Mouse (Mus musculus): Measurements from ENCODE around the gene Wdr26.

The Wdr26 gene

DNA sequence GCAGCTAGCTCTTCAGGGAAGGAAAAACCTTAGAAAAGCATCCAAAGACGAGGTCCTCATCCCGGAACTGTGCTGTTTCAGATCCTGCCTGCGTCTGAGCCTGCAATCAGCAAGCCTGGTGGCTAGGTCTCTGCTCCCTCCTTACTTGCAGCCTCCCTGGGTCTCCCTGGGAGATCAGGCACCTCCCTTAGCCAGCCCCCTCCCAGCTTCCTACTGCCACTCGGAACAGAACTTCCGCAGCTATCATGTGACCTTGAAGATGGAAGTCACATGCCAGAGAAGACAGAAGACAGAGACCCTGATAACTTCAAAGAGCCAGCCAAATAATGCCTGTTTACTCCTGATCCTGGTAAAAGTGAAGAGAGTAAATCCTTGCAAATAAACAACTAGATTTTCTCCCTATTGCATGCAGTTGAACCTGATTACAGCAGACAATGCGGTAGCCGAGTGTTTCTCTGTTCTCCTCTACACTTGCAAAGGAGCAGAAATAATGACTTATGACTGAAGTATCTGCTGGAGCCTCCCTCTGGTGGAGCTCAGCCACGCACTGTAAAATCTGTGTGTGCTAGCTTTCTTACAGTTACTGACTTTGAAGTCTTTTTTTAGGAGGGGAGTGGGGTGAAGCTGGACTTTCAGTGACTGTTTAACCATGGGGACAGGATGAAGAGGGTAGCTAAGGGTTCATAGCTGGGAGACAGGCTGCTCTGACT is 22.7 kb upstream of the Wdr26 start:
- DNase-seq, result no peak

DNA sequence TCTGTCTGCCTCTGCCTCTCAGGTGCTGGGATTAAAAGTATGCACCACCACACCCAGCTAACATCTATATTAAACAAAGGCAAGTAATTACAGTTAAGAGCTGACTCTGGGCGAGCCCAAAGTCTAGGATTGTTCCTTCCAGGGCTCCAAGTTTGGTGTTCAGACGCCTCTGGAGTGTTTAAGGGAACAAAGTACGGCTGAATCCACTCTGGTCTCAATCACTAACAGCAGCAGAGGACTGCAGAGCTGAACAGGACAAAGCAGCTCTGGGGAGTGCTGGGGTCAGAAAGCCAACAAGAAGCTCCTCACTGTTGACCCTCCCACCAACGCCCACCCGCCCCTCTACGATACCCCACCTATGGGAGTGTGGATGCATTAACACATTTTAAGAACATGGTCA is 21.9 kb upstream of the Wdr26 start:
- no peak for DNase-seq

DNA sequence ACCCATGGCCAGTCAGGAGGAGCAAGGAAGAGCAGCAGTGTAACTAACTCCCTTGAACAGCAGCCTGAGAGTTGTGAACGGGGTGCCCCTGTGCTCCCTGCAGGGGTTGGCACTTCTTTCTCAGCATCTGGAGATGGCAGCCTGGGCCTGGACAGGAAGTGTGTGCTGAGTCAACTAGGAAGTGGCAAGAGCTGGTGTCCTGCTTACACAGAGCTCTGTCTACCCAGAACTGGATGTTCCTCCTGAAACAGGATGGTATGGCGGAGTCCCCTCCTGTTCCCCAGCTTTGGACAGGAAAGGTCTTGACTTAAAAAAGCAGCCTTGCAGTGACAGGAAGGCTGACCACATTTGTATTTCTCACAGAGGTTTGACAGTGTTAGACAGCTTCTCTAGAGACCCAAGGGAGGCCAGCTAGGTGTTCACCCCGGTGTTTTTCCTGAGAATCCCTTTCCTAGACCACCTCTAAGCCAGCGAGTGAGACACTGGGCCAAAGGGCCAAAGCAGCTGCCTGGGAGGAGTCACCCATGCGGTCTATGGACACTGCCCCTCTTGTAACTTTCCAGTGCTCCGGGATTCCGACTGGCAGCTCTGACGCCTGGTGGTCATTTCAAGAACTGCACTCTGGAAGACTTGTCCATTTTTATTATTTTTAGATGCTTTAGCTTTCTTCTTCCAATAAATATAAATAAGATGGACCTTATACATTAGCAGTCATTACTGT is 20.7 kb upstream of the Wdr26 start:
- peak; percentile 35 for DNase-seq

DNA sequence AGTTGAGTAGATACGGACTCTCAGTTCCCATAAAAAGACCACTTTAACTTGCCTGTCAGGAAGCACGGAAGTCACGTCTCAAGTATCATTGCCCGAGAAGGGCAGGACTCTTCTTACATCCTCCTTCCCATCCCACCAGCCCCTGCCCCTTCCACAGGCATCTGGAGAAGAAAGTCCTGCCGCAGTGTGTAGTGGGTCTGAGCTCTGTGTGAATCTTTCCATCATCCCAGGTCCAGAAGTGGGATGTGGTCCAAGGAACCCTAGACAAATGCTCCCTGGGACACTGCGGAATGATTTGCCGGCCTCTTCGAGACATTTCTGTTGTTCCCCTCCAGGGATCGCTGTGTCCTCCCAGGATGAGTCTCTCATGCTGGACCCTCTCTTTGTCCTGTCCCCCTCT is 20.0 kb upstream of the Wdr26 start:
- DNase-seq, result no peak

DNA sequence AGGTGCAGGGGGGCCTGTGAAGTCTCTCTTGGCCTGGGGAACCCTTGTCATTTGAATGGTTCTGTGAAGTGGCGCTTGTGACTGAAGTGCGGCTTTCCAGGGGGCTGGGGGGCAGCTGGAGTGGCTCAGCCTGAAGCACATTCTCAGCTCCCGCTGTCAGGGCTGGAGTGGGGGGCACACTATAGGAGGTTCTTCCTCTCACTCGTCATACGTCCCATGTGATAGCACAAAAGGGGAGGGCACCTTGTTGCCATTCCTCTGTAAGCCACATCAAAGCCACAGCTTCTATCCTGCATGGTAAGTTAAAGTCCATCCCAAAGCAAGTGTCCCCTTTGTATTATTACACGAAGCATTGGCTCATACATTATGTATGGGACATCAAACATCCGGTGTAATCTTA is 19.5 kb upstream of the Wdr26 start:
- DNase-seq, result no peak

DNA sequence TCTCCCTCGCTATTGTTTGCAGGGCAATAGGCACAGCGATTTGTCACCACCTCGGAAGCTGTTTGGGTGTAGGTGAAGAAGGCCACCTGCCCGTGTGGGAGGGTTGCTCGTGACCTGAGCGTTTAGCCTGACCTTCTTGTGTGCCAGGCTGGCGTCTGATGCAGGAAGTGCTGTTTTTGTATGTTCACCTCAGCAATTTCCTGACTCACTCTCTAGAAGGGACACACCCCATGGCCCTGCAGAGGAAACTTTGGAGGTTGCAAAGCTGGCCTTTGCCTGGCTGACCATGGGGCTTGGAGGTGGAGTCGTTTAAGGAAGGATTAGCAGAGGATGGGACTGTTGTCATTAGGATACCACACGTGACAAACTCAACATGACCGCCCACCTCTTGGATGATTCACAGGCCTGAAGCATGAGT is 18.9 kb upstream of the Wdr26 start:
- DNase-seq, result no peak

DNA sequence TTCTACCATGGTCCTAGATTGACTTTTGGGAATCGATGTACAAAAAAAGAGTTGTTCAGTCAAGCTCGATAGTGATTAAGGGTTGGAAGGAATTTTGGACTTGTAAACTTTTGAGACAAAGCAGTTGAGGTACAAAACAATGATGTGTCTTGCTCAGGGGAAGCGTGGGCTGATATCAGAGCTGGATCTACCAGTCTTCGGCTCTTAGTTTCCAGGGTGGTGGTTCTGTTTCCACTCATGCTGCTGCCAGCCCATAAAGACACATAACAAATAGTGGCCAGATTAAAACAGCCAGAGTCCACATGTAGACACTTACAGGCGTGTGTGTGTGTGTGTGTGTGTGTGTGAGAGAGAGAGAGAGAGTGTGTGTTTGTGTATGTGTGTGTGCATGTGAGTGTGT is 17.2 kb upstream of the Wdr26 start:
- DNase-seq, result no peak

DNA sequence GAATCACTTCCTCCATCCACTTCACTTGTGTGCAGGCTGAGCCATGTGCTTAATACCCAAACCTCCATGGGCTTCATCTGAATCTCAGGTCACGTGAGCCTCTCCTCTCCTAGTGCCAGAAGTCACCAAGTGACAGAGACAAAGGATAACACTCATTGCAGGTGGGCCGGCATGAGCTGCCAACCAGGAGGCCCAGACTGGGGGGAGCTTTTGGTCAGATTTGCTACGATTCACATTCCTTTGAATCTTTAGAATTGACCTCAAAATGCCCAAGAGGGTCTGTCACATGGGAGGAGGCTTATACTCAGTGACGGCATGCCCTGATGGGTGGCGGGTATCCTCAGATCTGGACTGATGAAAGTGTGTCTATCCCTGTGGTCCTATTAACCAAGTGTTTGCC is 16.8 kb upstream of the Wdr26 start:
- no peak for DNase-seq

DNA sequence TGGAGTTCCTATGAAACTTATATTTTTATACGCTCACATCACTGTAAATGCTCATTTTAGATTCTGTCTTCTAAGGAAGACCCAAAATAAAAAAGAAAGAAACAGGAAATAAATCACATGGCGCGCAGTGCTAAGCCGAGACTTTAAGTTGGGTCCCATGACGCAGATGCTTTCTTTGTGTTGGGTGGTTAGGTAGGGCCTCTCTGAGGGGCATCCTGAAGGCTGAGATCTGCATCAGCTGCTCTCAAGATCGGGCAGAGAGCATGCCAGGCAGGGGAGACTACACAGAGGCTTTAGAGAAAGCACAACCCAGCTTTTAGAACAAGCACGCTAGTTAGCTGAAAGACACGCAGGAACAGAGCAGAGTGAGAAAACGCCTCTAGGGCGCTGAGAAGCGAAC is 16.0 kb upstream of the Wdr26 start:
- no peak for DNase-seq

DNA sequence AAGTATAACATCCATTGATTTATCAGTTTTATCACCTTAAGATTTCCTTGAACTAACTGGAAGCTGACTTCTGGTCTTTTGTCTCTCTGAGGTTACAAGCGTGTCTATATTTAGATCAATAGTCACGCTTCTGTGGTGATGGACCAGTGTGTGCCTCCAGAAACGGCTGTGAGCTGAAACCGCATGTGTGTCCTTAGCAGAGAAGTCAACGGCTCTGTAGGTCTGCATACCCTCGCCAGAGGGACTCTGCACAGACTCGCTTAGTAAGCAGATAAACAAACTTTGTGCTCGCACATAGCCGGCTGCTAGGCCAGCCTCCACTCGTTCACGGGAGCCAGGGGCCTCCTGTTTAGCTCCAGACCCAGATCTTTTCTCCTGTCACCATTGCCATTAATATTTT is 15.0 kb upstream of the Wdr26 start:
- DNase-seq, result no peak

DNA sequence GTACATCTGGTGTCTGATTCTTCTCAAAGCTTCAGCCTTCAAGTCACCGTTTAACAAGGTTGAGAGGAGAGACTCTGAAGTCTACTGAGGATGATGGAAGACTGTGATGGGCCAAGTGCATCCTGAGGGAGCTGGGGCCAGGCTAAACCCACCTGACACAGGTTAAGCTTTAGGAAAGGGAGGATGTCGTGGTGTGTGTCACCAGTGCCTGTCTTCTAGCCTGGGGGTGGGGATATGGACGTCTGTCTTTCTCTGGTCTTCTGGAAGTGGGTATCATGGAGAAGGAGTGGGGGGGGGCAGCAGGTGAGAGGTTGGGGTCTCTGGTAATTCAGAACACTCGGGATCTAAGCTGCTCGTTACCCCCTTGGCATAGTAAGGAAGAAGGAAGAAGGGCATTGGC is 13.5 kb upstream of the Wdr26 start:
- DNase-seq, result no peak

DNA sequence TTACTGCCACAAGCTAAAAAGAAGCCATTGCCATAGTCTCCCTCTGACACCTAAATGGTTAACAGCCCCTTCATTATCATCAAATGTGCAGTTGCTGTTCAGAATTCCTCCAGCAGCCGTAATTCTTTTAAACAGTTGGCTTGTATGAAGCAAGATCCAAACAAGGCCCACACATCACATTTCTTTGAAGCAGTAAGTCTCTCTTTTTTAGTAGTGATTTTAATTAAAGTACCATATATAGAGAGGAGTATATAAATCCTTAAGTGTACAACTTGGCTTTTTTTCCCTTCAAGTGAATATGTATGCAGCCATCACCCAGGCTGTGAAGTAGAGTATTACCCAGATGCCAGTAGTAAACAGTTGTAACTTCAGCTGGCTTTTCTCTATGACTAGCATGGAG is 10.2 kb upstream of the Wdr26 start:
- DNase-seq, result no peak

DNA sequence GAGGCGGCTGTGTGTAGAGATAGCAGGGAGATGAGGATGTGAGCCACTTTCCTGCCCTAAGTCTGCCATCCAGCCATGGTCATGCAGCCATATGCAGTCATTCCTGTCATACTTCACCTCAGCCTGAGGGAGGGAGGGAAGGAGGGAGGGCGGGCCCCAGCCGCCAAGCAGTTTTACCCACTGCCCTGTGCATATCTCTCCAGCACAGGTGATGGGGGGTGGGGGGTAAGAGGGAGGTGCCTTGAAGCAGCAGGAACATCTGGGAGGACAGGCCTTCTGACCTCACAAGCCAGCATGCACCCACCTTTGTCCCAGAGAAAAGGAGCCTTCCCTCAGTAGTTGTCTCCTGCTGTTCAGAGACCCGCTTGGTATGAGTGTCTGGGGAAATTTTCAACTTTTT is 4.5 kb upstream of the Wdr26 start:
- DNase-seq, result no peak

DNA sequence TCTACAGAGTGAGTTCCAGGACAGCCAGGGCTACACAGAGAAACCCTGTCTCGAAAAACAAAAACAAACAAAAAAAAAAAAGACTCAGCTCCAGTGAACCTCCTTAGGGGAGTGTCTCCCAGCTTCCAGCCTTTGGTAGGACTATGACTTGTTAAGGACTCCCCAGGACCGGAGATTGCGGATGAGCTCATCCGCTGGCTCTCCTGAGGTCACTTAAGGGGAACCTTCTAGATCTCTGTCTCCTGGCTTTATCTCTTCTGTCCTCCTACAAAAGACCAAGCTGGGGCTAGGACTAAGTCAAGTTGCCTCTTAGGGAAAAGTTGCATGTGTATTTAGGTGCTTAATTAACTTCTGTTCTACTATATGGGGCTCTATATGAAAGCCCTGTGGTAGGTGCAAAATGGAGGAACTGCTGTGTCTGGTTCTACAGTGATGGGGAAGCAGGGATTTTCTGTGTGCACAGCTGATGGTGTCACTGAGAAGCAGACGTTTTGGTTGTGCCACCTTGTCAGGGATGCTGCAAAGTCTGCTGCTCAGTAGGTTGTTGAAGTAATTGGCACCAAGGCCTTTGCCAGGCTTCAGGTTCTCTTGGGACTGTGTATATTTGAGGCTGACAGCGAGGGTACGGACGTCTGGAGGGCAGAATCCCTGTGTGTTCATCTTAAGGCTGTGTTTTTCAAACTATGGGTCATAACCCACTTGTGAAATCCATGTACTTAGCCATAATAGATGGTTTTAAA is 2.7 kb upstream of the Wdr26 start:
- no peak for DNase-seq

DNA sequence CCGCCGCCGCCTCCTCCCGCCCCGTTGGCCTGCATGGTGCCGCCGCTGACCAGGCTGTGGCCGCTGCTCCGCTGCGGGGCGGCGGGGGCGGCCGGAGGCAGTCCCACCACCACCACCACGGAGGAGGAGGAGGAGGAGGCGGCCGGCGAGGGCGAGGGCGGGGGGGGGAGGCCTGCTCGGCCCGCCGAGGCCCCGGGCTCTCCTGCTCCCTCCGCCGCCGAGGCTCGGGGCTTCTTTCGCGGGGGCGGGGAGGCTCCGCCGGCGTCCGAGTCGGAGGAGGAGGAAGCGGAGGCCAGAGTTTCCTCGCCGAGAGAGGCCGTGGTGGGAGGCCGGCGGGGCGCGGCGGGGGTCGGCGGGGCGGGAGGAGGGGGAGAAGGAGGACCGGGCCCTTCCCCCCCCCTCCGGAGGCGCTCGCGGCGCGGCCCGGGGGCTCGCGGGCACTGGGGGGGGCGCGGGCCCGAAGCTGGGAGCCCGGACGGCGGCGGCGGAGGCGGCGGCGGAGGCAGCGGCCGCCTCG is 340 bp downstream of the Wdr26 start:
- DNase-seq, result no peak

DNA sequence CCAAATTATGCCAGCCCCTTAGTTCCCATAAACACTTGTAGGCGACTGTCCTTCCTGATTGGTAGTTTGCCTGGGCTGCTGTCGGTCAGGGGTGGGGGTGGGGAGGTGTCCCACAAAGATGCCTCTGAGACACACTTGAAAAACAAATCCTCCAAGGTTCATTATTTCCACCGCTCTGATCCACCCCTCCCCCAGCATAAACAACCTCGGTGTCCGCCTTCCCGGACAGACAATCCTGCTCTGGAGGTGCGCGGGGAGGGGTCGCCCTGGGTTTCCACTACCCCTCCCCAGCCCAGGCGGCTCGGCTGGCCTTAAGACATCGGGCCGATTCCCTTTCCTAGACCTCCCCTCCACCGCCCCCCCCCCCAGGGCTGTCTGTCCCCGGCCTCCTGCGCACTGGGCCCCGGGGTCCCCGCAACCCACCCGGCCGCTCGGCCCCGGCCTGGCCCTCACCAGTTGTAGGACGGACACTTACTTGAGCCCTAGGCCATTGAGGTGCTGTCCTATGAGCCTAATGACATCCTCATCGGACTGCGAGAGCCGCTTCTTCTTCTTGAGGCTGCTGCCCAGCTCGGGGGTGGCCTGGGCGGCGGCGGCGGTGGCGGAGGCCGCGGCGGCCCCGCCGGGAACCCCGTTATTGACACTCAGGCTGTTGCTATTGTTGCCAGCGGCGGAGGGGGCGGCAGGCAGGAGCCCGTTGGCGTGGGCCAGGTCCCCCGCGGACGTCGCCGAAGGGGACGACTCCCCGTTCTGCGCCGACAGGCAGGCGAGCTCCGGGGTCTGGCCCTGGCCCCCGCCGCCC is 999 bp downstream of the Wdr26 start:
- peak; percentile 39 for DNase-seq

DNA sequence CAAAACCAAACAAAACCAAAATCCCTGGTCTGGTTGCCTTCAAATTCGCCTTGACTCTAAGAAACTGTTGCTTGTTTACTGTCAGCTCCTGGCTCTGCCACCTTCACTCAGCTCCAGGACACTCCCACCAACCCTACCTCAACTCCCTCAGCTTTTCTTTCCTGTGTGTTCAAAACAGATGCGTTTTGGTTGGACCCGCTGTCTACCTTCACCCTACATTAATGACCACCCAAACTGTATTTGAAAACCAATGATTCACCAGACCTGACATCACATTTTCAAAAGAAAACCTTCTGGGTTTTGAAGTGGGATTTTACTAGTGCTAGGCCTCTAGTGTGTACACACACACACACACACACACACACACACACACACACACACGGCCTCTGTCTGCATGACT is 1.7 kb downstream of the Wdr26 start:
- DNase-seq, result peak; percentile 7

DNA sequence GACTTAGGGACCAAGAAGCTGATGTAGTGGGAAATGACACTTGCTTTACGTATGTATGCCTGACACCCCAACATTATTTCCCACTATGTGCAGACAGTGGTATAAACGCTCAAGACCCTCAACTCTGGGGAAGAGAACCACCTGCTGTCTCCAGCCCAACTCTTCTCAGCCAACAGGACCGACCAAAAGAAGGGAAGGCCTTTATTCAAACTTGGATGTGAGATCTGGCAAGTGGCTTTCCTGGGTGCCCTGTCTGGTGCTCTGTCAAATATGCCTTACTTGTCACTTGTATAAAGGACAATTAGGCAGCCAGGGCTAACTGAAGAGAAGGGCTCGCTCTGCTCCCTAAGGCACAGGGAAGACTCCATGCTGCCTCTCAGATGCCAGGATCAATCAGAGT is 12.4 kb downstream of the Wdr26 start:
- no peak for DNase-seq

DNA sequence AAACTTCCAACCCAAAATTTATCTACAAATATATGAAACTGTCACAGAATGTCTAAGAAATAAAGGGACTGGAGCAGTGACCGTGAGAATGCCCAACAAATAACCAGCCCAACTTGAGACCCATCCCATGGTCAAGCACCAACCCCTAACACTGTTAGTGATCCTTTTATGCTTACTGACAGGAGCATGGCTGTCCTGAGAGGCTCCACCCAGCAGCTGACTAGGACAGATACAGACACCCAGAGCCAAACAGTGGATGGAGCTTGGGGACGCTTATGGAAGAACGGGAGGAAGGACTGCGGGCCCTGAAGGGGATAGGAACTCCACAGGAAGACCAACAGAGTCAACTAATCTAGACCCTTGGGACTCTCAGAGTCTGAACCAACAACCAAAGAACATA is 22.9 kb downstream of the Wdr26 start:
- DNase-seq, result no peak

DNA sequence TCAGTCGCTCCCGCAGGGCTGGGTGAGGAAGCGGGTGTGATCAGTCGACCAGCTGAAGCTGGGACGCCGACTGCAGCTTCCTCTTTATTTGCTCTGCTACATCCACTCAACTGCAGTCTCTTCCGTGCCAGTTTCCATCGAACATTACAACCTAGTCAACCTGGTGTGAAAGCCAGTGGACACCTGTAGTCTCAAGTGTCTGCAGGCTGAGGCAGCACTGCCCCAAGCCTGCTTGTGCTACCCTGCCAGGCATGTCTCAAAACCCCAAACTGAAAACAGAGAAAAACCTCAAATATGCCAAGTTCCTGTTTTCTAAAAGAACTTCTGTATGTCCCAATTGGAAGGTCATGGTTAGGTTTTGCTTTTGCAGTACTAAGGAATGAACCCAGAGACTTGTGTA is 41.6 kb downstream of the Wdr26 start:
- no peak for DNase-seq

DNA sequence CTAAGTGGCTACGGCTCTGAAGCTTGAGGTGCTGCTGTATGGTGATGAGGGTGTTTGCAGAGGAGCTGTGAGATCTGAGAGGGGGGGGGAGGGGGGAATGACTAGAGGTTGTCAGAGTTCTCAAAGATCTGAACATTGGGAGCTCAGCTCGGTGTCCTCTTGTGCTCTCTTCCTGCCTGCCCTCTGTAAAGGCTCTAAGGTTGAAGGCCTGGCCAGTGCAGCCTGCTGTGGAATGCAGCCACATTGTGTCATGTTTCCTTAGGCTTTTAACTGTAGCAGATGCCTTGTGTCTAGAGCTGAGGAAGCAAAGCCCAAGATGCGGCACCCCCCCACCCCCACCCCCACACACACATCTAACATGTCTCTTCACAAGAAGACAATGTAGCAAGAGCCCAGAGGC is 43.4 kb downstream of the Wdr26 start:
- DNase-seq, result no peak

DNA sequence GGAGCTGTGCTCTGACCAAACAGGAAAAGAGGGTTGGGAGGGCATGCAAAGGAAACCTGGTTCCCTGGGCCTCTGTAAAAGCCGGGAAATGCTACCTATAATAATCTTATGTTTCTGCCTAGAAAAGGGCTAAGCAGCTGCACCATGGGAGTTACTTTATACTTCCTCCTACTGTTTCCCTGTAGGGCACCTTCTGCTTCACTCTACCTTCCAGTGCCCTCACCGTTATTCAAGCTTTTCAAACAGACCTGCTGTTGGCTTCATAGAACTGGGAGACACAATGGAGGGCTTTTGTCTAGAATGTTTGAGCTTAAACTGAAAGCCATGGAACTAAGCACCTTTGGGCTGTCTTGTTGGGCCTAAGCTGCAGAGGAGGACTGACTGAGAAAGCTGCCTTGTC is 44.0 kb downstream of the Wdr26 start:
- no peak for DNase-seq

DNA sequence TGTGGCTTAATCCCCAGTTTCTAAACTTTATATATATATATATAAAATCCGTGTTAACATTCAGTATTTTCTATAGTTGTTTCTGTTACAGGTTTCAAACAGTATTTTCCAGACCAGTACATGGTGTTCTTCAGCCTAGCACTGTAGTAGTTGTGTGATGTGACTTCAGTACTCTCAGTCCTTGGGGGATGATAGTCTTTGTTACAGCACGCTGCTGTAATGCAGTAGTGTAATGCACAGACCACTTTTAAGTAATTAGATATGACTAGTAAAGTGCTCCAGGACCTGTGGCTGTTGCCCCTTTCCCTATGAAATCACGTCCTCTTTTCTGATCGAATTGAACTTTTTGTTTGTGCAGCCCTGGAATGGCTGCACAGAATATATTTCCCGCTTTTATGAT is 60.3 kb downstream of the Wdr26 start:
- no peak for DNase-seq

All from right cerebral cortex, postnatal 25 days (tissue).